ENCODE assay signal across 17 mouse cellular contexts in genomic region chr6:142347431-142348385, GRCm38 (mm10). TPM values are rescaled to one million over a fixed set of nuclear protein-coding genes. Genes with fewer than 3 reads are reported as not detected.
A peak's percentile ranks its signal among the peaks of the same experiment; 100 is the strongest.
DNase-seq lines count a peak whose midpoint lies in the region; ATAC-seq and TF ChIP-seq lines count a peak whose summit lies in the region.
"Had no signal": no experiment of that assay in that cellular context is flagged by ENCODE, and none has a peak within 500 bp of the region (broad histone marks: within the 10 kb centered on the region; RNA-seq: fewer than 3 reads in every experiment).

No protein-coding gene starts in this region.

- H3K9ac ChIP-seq in liver, adult 2 months (ENCODE audit: low read depth, low read length), result no peak overlapping the region
- H3K9ac ChIP-seq in liver, embryonic 11.5 days (ENCODE audit: low read depth, low read length), result no peak overlapping the region
- H3K9ac ChIP-seq: embryonic facial prominence, embryonic 15.5 days; forebrain, embryonic 13.5 days had no signal

- 54% methylated on average over 11 of the region's 11 CpGs for WGBS in liver, adult 2 months
- WGBS in liver, embryonic 11.5 days, result 81% methylated on average over 11 of the region's 11 CpGs
- 91% methylated on average over 11 of the region's 11 CpGs for WGBS in hindbrain, embryonic 10.5 days

- no peak for TF ChIP-seq CTCF in liver, adult 2 months (IDR thresholded peaks at IDR 0.05; ENCODE audit: low read depth, low read length)

- DNase-seq in cerebellum, postnatal 10 days, result peak; percentile 14 to 19
- no peak for DNase-seq in cerebellum, adult 9-10 months
- DNase-seq in liver, adult 2 months (ENCODE audit: extremely low read depth, low read depth, low spot score), result peak; percentile 5
- DNase-seq in liver, embryonic 11.5 days (ENCODE audit: low spot score), result no peak
- DNase-seq in testis, postnatal 10 days (ENCODE audit: low spot score), result peak; percentile 39
- DNase-seq in testis, postnatal 14 days (ENCODE audit: low spot score), result no peak
- DNase-seq in hindbrain, embryonic 10.5 days (ENCODE audit: low spot score), result no peak
- no peak for DNase-seq in layer of hippocampus, adult 9-11 months
- DNase-seq: adrenal gland, adult 8-10 months; heart, postnatal 10 days; right cerebral cortex, postnatal 25 days had no signal

- no peak for TF ChIP-seq POLR2A in liver, adult 2 months (IDR thresholded peaks at IDR 0.05; ENCODE audit: extremely low read depth, insufficient read depth, low read length)

- peaks cover 1% of the 10 kb centered on the region; the same call in 1 of the 2 replicates for H3K4me1 ChIP-seq in liver, adult 2 months (ENCODE audit: control insufficient read depth, insufficient read depth, low read length)
- H3K4me1 ChIP-seq in liver, embryonic 11.5 days (replicated peaks; ENCODE audit: control insufficient read depth, insufficient read depth, low read length), result peaks cover 5% of the 10 kb centered on the region; the same call in 1 of the 2 replicates
- peaks cover 10% of the 10 kb centered on the region for H3K4me1 ChIP-seq in hindbrain, embryonic 10.5 days (replicated peaks)

- ATAC-seq in liver, embryonic 11.5 days (replicated peaks; ENCODE audit: low FRiP score), result no peak
- ATAC-seq: forebrain, embryonic 13.5 days; hindbrain, postnatal 0 days had no signal

- H3K27ac ChIP-seq in liver, adult 2 months (replicated peaks; ENCODE audit: insufficient read depth, low read depth, low read length), result no peak overlapping the region
- no peak overlapping the region for H3K27ac ChIP-seq in liver, embryonic 11.5 days (ENCODE audit: low read depth, low read length)
- H3K27ac ChIP-seq in hindbrain, embryonic 10.5 days, result no peak overlapping the region
- H3K27ac ChIP-seq: embryonic facial prominence, embryonic 15.5 days; forebrain, embryonic 13.5 days; hindbrain, postnatal 0 days had no signal

- no peak overlapping the region for H3K4me2 ChIP-seq in liver, embryonic 11.5 days
- H3K4me2 ChIP-seq: embryonic facial prominence, embryonic 15.5 days; forebrain, embryonic 13.5 days had no signal

- H3K4me3 ChIP-seq in liver, adult 2 months (ENCODE audit: insufficient read depth, low read depth, low read length), result no peak overlapping the region
- H3K4me3 ChIP-seq in liver, embryonic 11.5 days (ENCODE audit: low read depth, low read length), result no peak overlapping the region
- no peak overlapping the region for H3K4me3 ChIP-seq in hindbrain, embryonic 10.5 days
- H3K4me3 ChIP-seq: embryonic facial prominence, embryonic 15.5 days; forebrain, embryonic 13.5 days had no signal

- no peaks in the 10 kb centered on the region for H3K79me2 ChIP-seq in liver, adult 2 months (ENCODE audit: control insufficient read depth, insufficient read depth, low read length)

- no peaks in the 10 kb centered on the region for H3K27me3 ChIP-seq in liver, adult 2 months (ENCODE audit: control insufficient read depth, insufficient read depth, low read length)
- H3K27me3 ChIP-seq in liver, embryonic 11.5 days (replicated peaks; ENCODE audit: control insufficient read depth, insufficient read depth, low read length), result no peaks in the 10 kb centered on the region
- no peaks in the 10 kb centered on the region for H3K27me3 ChIP-seq in hindbrain, embryonic 10.5 days (ENCODE audit: insufficient read depth, poor library complexity, severe bottlenecking)
- H3K27me3 ChIP-seq: embryonic facial prominence, embryonic 15.5 days; forebrain, embryonic 13.5 days had no signal

- peaks cover 14% of the 10 kb centered on the region; the same call in 1 of the 2 replicates for H3K36me3 ChIP-seq in liver, adult 2 months (ENCODE audit: control insufficient read depth, insufficient read depth, low read length)
- H3K36me3 ChIP-seq in liver, embryonic 11.5 days (ENCODE audit: control insufficient read depth, insufficient read depth, low read length), result peaks cover 9% of the 10 kb centered on the region; the same call in 1 of the 2 replicates
- peaks cover 46% of the 10 kb centered on the region for H3K36me3 ChIP-seq in hindbrain, embryonic 10.5 days

- H3K9me3 ChIP-seq in liver, embryonic 11.5 days (ENCODE audit: control insufficient read depth, low read length), result no peaks in the 10 kb centered on the region
- H3K9me3 ChIP-seq in hindbrain, embryonic 10.5 days, result no peaks in the 10 kb centered on the region
- H3K9me3 ChIP-seq: embryonic facial prominence, embryonic 15.5 days; forebrain, embryonic 13.5 days had no signal

RNA-seq across cellular contexts. Expression of gene Pyroxd1, which starts 2.3 kb away (rescaled TPM):
- total RNA-seq in liver, adult 2 months (2014; rRNA removed), result 9.9 and 12.8 TPM in 2 replicates
- 3.3 and 4.1 TPM in 2 replicates for polyA plus RNA-seq in liver, adult 2 months (2012; rRNA removed)
- polyA plus RNA-seq in liver, embryonic 11.5 days (2014; fragmentation: Nextera tagmentation; extraction: Ambion mirVana), result 12.3 and 14.1 TPM in 2 replicates
- 20.1 and 21.7 TPM in 2 replicates for polyA plus RNA-seq in hindbrain, embryonic 10.5 days (2016; fragmentation: Nextera tagmentation; extraction: Ambion mirVana)

RNA-seq across cellular contexts. Expression of gene Slco1a5, which starts 24.9 kb away (rescaled TPM):
- total RNA-seq in liver, adult 2 months (2014; rRNA removed), result not detected in 2 replicates
- not detected in 2 replicates for polyA plus RNA-seq in liver, adult 2 months (2012; rRNA removed)
- not detected in 2 replicates for polyA plus RNA-seq in liver, embryonic 11.5 days (2014; fragmentation: Nextera tagmentation; extraction: Ambion mirVana)
- polyA plus RNA-seq in hindbrain, embryonic 10.5 days (2016; fragmentation: Nextera tagmentation; extraction: Ambion mirVana), result 0.51 and 0.88 TPM in 2 replicates
- total RNA-seq: adrenal gland, adult 8-10 months; granulocyte monocyte progenitor cell, adult 5-6 weeks; heart, postnatal 10 days; layer of hippocampus, adult 18-20 months had no signal

RNA-seq across cellular contexts. Expression of gene Recql, which starts 39.2 kb away (rescaled TPM):
- total RNA-seq in liver, adult 2 months (2014; rRNA removed), result 5.7 and 6.6 TPM in 2 replicates
- polyA plus RNA-seq in liver, adult 2 months (2012; rRNA removed), result 1.2 and 1.6 TPM in 2 replicates
- polyA plus RNA-seq in liver, embryonic 11.5 days (2014; fragmentation: Nextera tagmentation; extraction: Ambion mirVana), result 33.5 and 37.7 TPM in 2 replicates
- 36.4 and 37.0 TPM in 2 replicates for polyA plus RNA-seq in hindbrain, embryonic 10.5 days (2016; fragmentation: Nextera tagmentation; extraction: Ambion mirVana)

RNA-seq across cellular contexts. Expression of gene Golt1b, which starts 39.3 kb away (rescaled TPM):
- total RNA-seq in liver, adult 2 months (2014; rRNA removed), result 2.5 and 3.3 TPM in 2 replicates
- polyA plus RNA-seq in liver, adult 2 months (2012; rRNA removed), result 1.2 and 1.7 TPM in 2 replicates
- polyA plus RNA-seq in liver, embryonic 11.5 days (2014; fragmentation: Nextera tagmentation; extraction: Ambion mirVana), result 80.6 and 86.5 TPM in 2 replicates
- 100 and 118 TPM in 2 replicates for polyA plus RNA-seq in hindbrain, embryonic 10.5 days (2016; fragmentation: Nextera tagmentation; extraction: Ambion mirVana)

RNA-seq across cellular contexts. Expression of gene Iapp, which starts 49.5 kb away (rescaled TPM):
- not detected in 2 replicates for total RNA-seq in liver, adult 2 months (2014; rRNA removed)
- not detected in 2 replicates for polyA plus RNA-seq in liver, adult 2 months (2012; rRNA removed)
- polyA plus RNA-seq in liver, embryonic 11.5 days (2014; fragmentation: Nextera tagmentation; extraction: Ambion mirVana), result 0.22 TPM in 1 of 2 replicates, not detected in the other
- polyA plus RNA-seq in hindbrain, embryonic 10.5 days (2016; fragmentation: Nextera tagmentation; extraction: Ambion mirVana), result 0.20 and 0.38 TPM in 2 replicates
- total RNA-seq: adrenal gland, adult 8-10 months; granulocyte monocyte progenitor cell, adult 5-6 weeks; heart, postnatal 10 days; hindbrain, postnatal 0 days; layer of hippocampus, adult 18-20 months had no signal
- polyA plus RNA-seq: limb, embryonic 14.5 days had no signal

Comparison
In these comparisons a context has a peak if more than half of its experiments do, and no peak if none do; other contexts are left out.
1. DNase-seq: peak in cerebellum, postnatal 10 days (2 of 2), liver, adult 2 months (single experiment) and testis, postnatal 10 days (single experiment); none in cerebellum, adult 9-10 months (single experiment), liver, embryonic 11.5 days (single experiment), testis, postnatal 14 days (single experiment), hindbrain, embryonic 10.5 days (single experiment) and layer of hippocampus, adult 9-11 months (single experiment).
2. RNA of gene Recql, which starts 39.2 kb away (polyA plus RNA-seq): 36.4 to 37.0 TPM in hindbrain, embryonic 10.5 days and 33.5 to 37.7 TPM in liver, embryonic 11.5 days; 1.2 to 1.6 TPM in liver, adult 2 months; every median in the first group is over 10 times any median in the second.